Mouse (Mus musculus) gastrocnemius, adult 8-10 months (tissue): ENCODE data around the gene Tgfb1. TPM values are rescaled to one million over a fixed set of nuclear protein-coding genes. Genes with fewer than 3 reads are reported as not detected.

ENCODE experiments used
- DNase-seq, 2 experiments: peaks; one replicate each; pipeline ENCODE4 v3.0.0; 2022; ENCODE audit warnings: low spot score in 2 of 2
- total RNA-seq, 4 experiments: library from RNA; stranded (reverse); gene quantifications; 2 replicates each; pipeline ENCODE4 v1.2.4; 2022

Gene Tgfb1
- total RNA-seq, 4 experiments from 2014 or later = 2.1 to 4.7 (median 3.9) TPM

GRCm38 (mm10) chr7:25674719-25675300, 12.0 kb upstream of the Tgfb1 start, which contains the start of gene Tmem91:
Tmem91 (minus strand) TSS chr7:25675166.
- DNase-seq = no peak

- no peak for DNase-seq
Observed at GRCm38 (mm10) chr7:25675405-25675804, 11.4 kb upstream of the Tgfb1 start.

- peak; percentile 45 to 70 for DNase-seq
Observed at GRCm38 (mm10) chr7:25676085-25676781, 10.6 kb upstream of the Tgfb1 start.

- no peak for DNase-seq
Observed at GRCm38 (mm10) chr7:25677013-25677412, 9.8 kb upstream of the Tgfb1 start.

- no peak for DNase-seq
Observed at GRCm38 (mm10) chr7:25679971-25680370, 6.8 kb upstream of the Tgfb1 start.

- peak; percentile 94 to 95 for DNase-seq
Observed at GRCm38 (mm10) chr7:25680514-25681258, 6.1 kb upstream of the Tgfb1 start, which contains the start of gene B9d2. B9d2 (plus strand) TSS chr7:25680780.

- DNase-seq = no peak
Observed at GRCm38 (mm10) chr7:25681341-25682231, 5.2 kb upstream of the Tgfb1 start.

GRCm38 (mm10) chr7:25683474-25684180, 3.2 kb upstream of the Tgfb1 start:
- DNase-seq = no peak

- no peak for DNase-seq
Observed at GRCm38 (mm10) chr7:25684659-25685058, 2.1 kb upstream of the Tgfb1 start.

GRCm38 (mm10) chr7:25685926-25686470, 804 bp upstream of the Tgfb1 start:
- DNase-seq = no peak

- DNase-seq = peak in 1 of 2 experiments; percentile 35
Observed at GRCm38 (mm10) chr7:25687811-25688401, 1.1 kb downstream of the Tgfb1 start.

- peak in 1 of 2 experiments; percentile 61 for DNase-seq
Observed at GRCm38 (mm10) chr7:25688810-25689586, 2.2 kb downstream of the Tgfb1 start.

- no peak for DNase-seq
Observed at GRCm38 (mm10) chr7:25689603-25690021, 2.8 kb downstream of the Tgfb1 start.

- no peak for DNase-seq
Observed at GRCm38 (mm10) chr7:25690051-25690450, 3.2 kb downstream of the Tgfb1 start.

- no peak for DNase-seq
Observed at GRCm38 (mm10) chr7:25694104-25694503, 7.3 kb downstream of the Tgfb1 start.

GRCm38 (mm10) chr7:25699851-25700250, 13.0 kb downstream of the Tgfb1 start:
- DNase-seq = no peak

- DNase-seq = no peak
Observed at GRCm38 (mm10) chr7:25700732-25701131, 13.9 kb downstream of the Tgfb1 start.

- DNase-seq = no peak
Observed at GRCm38 (mm10) chr7:25702350-25702749, 15.5 kb downstream of the Tgfb1 start.
